Mouse (Mus musculus) ES-E14 (cell line): Measurements from ENCODE around the gene Sh2d5.

Experiments used
- CHD2 ChIP-seq: IDR thresholded peaks from 2 replicates; pipeline ENCODE4 v1.6.1; 2014; ENCODE audit warnings: mild to moderate bottlenecking, low read depth, low read length, inconsistent platforms
- HCFC1 ChIP-seq: IDR thresholded peaks from 2 replicates; pipeline ENCODE4 v1.6.1; 2012; ENCODE audit warnings: low read length, inconsistent platforms, borderline replicate concordance; ENCODE audit not compliant: insufficient read depth
- MAFK ChIP-seq: IDR thresholded peaks from 2 replicates; pipeline ENCODE4 v1.6.1; 2014; ENCODE audit warnings: mild to moderate bottlenecking, low read depth, low read length, inconsistent platforms; ENCODE audit not compliant: insufficient read depth
- ZC3H11A ChIP-seq: IDR thresholded peaks from 2 replicates; pipeline ENCODE4 v1.6.1; 2012; ENCODE audit warnings: low read depth, mild to moderate bottlenecking, inconsistent platforms, low read length, borderline replicate concordance
- ZNF384 ChIP-seq: IDR thresholded peaks from 2 replicates; pipeline ENCODE4 v1.6.1; 2012; ENCODE audit warnings: low read depth, low read length, inconsistent platforms

- no peak for TF ChIP-seq ZC3H11A
- no peak for TF ChIP-seq MAFK
- TF ChIP-seq ZNF384: no peak
- no peak for TF ChIP-seq CHD2
- TF ChIP-seq HCFC1: no peak
These were observed 38.5 kb downstream of the Sh2d5 start for GRCm38 (mm10) chr4:138288691-138289090.
